Mouse (Mus musculus): ENCODE data around the gene Hacd1.

DNA sequence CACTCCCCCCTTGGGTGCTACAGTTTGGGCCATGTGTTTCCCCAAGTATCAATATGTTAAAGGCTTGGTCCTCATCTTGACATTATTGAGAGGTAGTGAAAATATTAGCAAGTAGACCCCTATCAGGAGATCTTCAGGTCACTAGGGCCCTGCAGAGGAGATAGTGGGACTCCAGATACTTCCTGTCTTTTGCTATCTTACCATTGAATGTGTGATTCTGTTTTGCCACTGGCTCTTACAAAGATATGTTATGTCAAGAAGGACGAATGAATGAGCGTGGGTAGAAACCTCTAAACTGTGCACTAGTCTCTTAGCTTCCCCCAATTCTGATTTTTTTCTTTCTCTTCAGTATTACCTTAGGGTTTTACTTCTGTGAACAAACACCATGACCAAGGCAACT lies 13.1 kb upstream of the Hacd1 start:
- TF ChIP-seq CTCF (IDR thresholded peaks at IDR 0.05; ENCODE audit: extremely low read depth, insufficient read length, insufficient replicate concordance, low read depth, low read length) = no peak
- TF ChIP-seq POLR2A (IDR thresholded peaks at IDR 0.05; ENCODE audit: low read depth, low read length) = no peak
